Mouse (Mus musculus): ENCODE results near the gene Hand2.

DNA sequence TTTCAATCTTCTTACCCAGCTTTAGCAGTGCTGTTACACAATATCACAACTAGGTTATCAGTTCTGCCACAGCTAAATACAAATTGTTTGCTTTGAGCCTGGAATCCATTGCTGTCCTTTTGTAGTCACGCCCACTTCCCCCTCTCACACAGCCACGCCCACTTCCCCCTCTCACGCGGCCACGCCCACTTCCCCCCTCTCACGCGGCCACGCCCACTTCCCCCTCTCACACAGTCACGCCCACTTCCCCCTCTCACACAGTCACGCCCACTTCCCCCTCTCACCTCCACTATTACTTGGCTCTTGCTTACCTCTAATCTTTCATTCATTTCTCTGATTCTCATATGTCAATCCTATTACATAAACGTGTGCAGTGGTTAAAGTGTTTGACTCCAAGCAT lies 15.8 kb upstream of the Hand2 start:
- TF ChIP-seq CTCF (IDR thresholded peaks at IDR 0.05; ENCODE audit: borderline replicate concordance, extremely low read depth, insufficient read depth, insufficient read length): no peak
- TF ChIP-seq POLR2A (IDR thresholded peaks at IDR 0.05; ENCODE audit: borderline replicate concordance, extremely low read depth, insufficient read depth, insufficient read length, poor library complexity, severe bottlenecking): no peak
